Mouse (Mus musculus): ENCODE measurements around the gene Aph1b.
"Not testable (repeated sequence)": the region's sequence is repeated elsewhere in the genome, so short reads cannot be mapped to it uniquely, and the experiment has no call there.

The Aph1b gene

GRCm38 (mm10) chr9:66795464-66796324 is at the start of gene Aph1b:
Gene Aph1b, minus strand, starts transcription at chr9:66795490.
- DNase-seq (ENCODE audit: low read depth, low spot score), result peak; percentile 86

DNA sequence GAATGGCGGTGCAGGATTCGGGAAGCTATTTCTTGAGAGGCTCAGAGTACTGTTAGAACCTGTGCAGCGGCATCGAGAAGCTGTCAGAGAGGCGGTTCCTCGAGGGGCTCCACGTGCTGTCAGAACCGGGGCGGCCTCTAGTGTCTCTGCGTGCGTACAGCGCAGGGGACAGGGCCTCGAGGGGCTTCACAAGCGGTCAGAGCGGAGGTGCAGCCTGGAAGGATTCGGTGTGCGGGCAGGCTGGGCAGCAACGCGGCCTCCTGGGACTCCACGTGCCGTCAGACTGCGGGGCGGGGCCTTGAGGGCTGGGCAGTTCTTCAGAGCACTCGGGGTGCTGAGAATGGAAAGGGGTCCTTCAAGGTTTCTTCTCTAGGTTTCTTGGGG is 39.8 kb upstream of the Aph1b start:
- no peak for DNase-seq (ENCODE audit: low read depth, low spot score)

- peak; percentile 96 for DNase-seq (ENCODE audit: low read depth, low spot score)
These were observed 39.2 kb upstream of the Aph1b start, which contains the start of gene Aph1c for GRCm38 (mm10) chr9:66834318-66835096. Gene Aph1c, minus strand, starts transcription at chr9:66834726.

DNA sequence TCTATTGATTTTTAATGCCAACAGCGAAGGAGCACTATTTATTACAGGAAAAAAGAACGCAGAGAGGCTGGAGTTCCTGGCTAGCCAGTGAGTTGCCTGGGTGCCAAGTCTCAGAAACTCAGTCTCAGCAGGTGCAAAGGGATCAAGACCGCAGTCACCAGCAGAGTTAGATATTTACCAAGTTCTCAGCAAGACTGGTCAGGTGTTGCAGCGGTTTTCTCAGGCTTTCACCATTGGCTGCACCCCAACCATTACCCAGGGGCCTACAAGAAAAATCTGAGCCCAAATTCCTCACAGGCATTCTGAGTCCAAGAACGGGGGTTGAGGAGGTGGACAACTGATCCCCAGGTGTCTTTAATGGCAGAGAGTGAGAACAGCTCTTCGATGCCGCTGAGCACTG is 38.6 kb upstream of the Aph1b start:
- no peak for DNase-seq (ENCODE audit: low read depth, low spot score)

DNA sequence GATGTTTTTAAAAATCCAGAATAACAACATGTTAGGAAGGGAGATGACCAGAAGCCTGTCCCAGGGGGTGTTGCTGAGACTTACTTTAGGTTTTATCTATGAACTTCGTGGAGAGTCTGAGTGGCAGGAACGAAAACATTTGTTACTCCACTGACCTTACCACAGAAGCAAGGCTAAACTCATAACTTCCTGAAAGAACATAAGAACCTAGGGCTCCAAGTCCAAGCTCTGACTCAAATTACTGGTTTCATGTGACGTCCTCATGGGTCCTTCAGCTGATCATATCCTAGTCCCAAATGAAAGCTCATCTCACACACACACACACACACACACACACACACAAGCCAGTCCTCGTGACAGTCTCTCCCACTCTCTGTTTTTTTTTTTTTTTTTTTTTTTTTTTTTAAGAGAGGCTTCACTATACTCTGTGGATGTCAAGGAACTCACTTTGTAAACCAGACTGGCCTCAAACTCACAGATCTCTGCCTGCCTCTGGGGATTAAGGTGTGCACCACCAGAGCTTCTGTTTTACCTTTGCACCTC is 37.1 kb upstream of the Aph1b start:
- no peak for DNase-seq (ENCODE audit: low read depth, low spot score)

GRCm38 (mm10) chr9:66825990-66826389 is 30.7 kb upstream of the Aph1b start:
- DNase-seq (ENCODE audit: low read depth, low spot score), result peak; percentile 61

- not testable (repeated sequence) for DNase-seq (ENCODE audit: low read depth, low spot score)
These were observed 27.0 kb upstream of the Aph1b start for GRCm38 (mm10) chr9:66822255-66822654.

GRCm38 (mm10) chr9:66820996-66821395 is 25.7 kb upstream of the Aph1b start:
- no peak for DNase-seq (ENCODE audit: low read depth, low spot score)

- no peak for DNase-seq (ENCODE audit: low read depth, low spot score)
These were observed 18.1 kb upstream of the Aph1b start for GRCm38 (mm10) chr9:66813392-66813791.

DNA sequence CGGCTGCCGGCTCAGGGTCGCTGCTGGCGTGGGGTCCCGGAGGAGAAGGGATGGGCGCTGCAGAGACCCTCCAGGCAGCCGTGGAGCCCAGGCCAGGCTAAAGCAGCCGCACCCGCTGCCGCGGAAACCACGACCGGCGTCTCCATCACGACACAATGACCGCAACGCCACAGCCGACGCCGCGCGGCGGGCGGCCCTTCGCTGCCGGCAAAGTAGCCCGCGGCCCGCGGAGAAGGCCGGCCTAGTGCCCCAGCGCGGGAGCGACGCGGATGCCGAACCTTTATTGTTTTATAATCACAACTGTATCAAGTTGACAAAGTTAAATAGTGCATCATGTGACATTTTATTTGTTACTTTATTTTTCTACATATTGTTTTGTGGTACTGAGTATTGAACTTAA is 10.7 kb upstream of the Aph1b start:
- not testable (repeated sequence) for DNase-seq (ENCODE audit: low read depth, low spot score)

- DNase-seq (ENCODE audit: low read depth, low spot score), result no peak
These were observed 6.7 kb upstream of the Aph1b start for GRCm38 (mm10) chr9:66801947-66802346.

- no peak for DNase-seq (ENCODE audit: low read depth, low spot score)
These were observed 1.4 kb upstream of the Aph1b start, which contains the start of gene Gm10647 for GRCm38 (mm10) chr9:66796739-66797138. Gene Gm10647, plus strand, starts transcription at chr9:66797039.

GRCm38 (mm10) chr9:66794629-66795463 is 444 bp downstream of the Aph1b start:
- peak; percentile 26 for DNase-seq (ENCODE audit: low read depth, low spot score)

DNA sequence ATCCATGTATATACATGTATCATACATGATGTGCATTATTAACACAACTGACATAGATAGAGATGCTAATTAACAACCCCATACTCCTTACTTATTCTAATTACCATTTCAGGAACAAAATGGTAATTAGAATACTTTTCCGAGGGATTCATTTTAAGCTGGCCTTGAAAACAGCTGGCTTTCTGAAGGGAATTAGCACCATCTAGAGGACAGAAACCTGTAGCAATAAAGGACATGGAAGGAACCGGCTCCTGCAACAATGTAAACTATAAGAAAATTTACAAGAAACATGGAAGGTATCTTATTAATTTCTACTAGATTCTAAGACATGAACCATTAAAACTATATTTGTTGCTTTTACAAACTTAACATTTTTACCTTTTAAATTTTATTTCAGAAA is 7.5 kb downstream of the Aph1b start:
- DNase-seq (ENCODE audit: low read depth, low spot score), result peak; percentile 56

DNA sequence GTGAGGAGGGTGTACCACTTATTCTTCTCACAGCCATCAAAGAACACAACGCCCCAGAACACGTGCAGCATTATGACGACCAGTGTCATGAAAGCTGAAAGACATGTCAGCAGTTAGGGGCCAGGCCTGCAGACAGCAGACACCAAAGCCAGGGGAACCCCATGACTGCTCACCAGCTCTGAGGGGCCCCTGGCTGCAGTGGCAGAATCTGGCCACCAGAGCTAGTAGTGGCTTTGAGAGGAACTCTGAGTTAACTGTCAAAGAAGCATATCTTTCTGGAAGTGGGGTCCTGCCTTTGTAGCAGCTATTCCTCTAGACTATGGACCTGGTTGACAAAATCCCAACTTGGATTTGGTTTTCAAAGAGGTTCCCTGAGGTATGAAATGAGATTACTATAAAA is 10.7 kb downstream of the Aph1b start:
- DNase-seq (ENCODE audit: low read depth, low spot score), result not testable (repeated sequence)

GRCm38 (mm10) chr9:66770701-66771100 is 24.6 kb downstream of the Aph1b start:
- no peak for DNase-seq (ENCODE audit: low read depth, low spot score)

GRCm38 (mm10) chr9:66769275-66769674 is 26.0 kb downstream of the Aph1b start:
- DNase-seq (ENCODE audit: low read depth, low spot score), result no peak

DNA sequence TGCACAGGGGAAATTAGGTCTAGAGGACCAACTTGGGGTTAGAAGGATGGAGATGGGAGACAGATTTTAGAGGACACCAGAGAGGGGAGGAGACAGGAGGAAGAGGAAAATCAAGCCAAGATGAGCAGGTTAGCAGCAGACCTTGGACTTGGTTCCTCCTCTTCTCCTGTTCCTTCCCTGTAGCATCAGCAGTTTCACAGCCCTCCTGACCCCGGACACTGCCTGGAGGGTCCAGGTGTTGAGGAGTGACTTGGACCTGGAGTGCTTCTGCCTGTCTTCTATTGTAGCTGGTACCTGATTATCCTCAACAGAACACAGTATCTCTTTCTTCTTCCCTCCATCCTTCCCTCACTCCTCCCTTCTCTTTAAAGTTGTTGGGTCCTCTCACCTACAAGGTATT is 26.6 kb downstream of the Aph1b start:
- DNase-seq (ENCODE audit: low read depth, low spot score), result no peak

- no peak for DNase-seq (ENCODE audit: low read depth, low spot score)
These were observed 34.3 kb downstream of the Aph1b start for GRCm38 (mm10) chr9:66760991-66761390.

DNA sequence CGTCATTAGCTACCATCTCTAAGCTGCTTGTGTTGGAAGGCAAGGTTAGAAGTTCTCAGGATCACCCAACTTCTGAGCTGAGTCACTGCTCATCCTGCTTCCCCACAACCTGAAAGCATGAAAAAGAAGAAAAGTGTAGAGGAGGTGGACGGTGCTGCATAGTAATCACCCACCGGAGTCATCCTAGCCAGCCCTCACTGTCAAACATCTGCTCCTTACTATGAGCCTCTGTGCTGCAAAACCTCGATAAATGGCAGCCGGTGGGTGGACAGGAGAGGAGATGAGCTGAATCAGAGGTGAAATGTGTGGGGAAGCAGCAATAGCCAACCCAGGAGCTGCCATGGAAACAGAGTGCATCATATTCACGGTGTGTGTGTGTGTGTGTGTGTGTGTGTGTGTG is 42.4 kb downstream of the Aph1b start:
- DNase-seq (ENCODE audit: low read depth, low spot score), result no peak

DNA sequence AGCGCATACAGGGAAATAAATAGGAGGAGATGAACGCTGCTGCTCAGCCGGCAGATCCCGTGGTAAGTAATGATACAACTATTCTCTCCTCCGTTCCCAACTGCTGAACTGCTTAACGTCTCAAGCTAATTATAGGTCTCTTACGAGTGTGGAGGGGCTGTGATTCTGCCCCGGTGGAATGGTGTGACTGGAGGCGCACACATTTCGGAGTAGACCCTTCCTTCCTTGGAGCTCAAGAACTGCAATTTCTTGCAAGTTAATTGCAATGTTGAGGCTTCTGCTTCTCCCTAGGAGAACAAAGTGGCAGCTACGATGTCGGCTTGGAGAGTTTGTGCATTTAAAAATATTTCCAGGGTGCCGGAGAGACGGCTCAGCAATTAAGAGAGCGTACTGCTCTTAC is 46.9 kb downstream of the Aph1b start:
- no peak for DNase-seq (ENCODE audit: low read depth, low spot score)

All from brain, embryonic 18.5 days (tissue).